Mouse (Mus musculus) testis, adult 2 months (tissue): ENCODE results near the gene Mob3b. TPM values are rescaled to one million over a fixed set of nuclear protein-coding genes. Genes with fewer than 3 reads are reported as not detected.

Experiments used
- H3K27ac ChIP-seq: fragments of 200-500 bp; 2 replicates; pipeline ENCODE4 v1.5.1; 2012; ENCODE audit warnings: low read depth, low read length; ENCODE audit not compliant: control insufficient read depth, insufficient read depth
- H3K27me3 ChIP-seq: fragments of 200-500 bp; 2 replicates; pipeline ENCODE4 v1.6.1; 2012; ENCODE audit warnings: mild to moderate bottlenecking, low read length, moderate library complexity; ENCODE audit not compliant: control insufficient read depth, insufficient read depth
- H3K36me3 ChIP-seq: fragments of 200-500 bp; 2 replicates; pipeline ENCODE4 v1.6.1; 2012; ENCODE audit warnings: mild to moderate bottlenecking, low read length; ENCODE audit not compliant: control insufficient read depth, insufficient read depth
- H3K4me1 ChIP-seq: fragments of 200-500 bp; 2 replicates; pipeline ENCODE4 v1.6.1; 2012; ENCODE audit warnings: low read length; ENCODE audit not compliant: control insufficient read depth, insufficient read depth
- H3K4me3 ChIP-seq: fragments of 200-500 bp; 2 replicates; pipeline ENCODE4 v1.5.1; 2012; ENCODE audit warnings: low read depth, mild to moderate bottlenecking, low read length, moderate library complexity, mixed read lengths; ENCODE audit not compliant: control insufficient read depth
- CTCF ChIP-seq: fragments of 200-500 bp; IDR thresholded peaks from 2 replicates; pipeline ENCODE4 v1.5.1; 2012; ENCODE audit warnings: low read depth, mild to moderate bottlenecking, inconsistent platforms, low read length, moderate library complexity; ENCODE audit not compliant: control insufficient read depth, insufficient read depth, insufficient replicate concordance
- POLR2A ChIP-seq: fragments of 200-500 bp; IDR thresholded peaks from 2 replicates; pipeline ENCODE4 v1.6.1; 2012; ENCODE audit warnings: low read depth, mild to moderate bottlenecking, inconsistent platforms, low read length, moderate library complexity; ENCODE audit not compliant: control insufficient read depth
- polyA plus RNA-seq: library from polyadenylated mRNA; depleted of rRNA; stranded (reverse); fragments of >200 nt; gene quantifications from 2 replicates; pipeline ENCODE4 v1.2.3, GENCODE M21; 2012

Mob3b gene
- polyA plus RNA-seq, 1 experiment, result 1.4 TPM

DNA sequence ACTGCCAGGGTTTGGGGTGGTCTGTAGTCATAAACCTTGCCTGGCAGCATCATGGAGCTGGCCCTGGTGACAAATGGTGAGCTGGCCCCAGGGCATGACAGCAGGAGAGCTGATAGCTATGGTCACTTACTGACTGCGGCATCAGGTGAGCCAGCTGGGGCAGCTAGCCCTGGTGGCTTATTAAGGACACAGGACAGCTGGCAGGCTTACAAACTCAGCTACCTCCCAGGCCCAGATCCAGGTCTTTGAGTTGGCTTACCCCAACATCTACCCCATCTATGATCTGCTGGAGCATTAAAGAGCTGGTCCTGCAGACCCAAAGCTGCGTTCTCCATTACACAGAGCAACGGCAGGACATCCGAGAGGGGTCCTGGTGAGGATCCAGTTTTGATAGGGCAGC, 23.9 kb downstream of the Mob3b start:
- H3K27me3 ChIP-seq, result no peaks in the 10 kb centered on the region
- TF ChIP-seq CTCF (no peak), POLR2A (no peak)
- no peaks in the 10 kb centered on the region for H3K4me1 ChIP-seq
- no peak overlapping the region for H3K4me3 ChIP-seq
- no peaks in the 10 kb centered on the region for H3K36me3 ChIP-seq
- H3K27ac ChIP-seq, result no peak overlapping the region

DNA sequence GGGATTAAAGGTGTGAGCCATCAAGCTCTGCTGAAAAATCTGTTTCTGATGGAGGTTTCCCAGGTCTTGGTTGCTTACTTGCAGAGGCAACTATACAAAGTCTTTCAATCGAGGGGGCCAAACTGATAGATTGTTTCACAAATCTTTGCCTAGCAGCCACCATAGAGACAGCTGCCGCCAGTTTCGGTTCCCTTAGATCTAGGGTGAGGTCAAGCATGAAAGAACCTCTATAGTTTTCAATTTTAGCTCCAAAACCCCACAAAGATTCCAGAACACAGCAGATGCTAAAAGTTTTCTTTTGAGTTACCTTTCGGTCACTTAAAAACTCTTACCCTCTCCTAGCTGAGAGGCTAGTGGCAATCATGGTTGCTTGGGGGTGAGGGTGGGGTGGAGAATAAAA, 25.7 kb downstream of the Mob3b start:
- Histone ChIP-seq H3K36me3 (no peaks in the 10 kb centered on the region), H3K4me1 (no peaks in the 10 kb centered on the region), H3K27me3 (no peaks in the 10 kb centered on the region), H3K27ac (no peak overlapping the region), H3K4me3 (no peak overlapping the region)
- no peak for TF ChIP-seq POLR2A
- TF ChIP-seq CTCF, result no peak

DNA sequence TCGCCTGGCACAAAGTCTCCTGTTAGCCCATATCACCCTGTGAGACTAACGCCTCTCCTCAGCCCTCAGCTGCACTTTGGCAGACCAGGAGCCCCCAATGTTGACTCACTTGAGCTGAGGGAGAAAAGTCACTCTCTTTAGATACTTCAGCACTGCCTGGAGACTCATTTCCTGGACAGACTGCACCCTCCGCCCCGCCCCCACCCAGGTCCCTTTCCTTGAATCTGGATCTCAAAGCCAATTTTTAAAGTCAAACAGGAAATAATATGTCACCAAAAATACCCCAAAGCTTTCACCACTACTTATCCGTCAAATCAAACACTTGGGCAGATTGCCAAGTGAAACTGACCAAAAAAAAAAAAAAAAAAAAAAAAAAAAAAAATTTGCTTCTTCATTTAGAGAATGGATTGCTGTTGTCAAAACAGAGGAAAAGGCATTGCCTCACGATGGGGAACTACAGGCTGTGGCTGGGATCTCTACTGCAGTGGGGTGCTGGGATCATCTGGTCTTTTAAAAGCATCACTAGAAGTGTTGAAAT, 26.8 kb downstream of the Mob3b start:
- Histone ChIP-seq H3K27ac (no peak overlapping the region), H3K36me3 (no peaks in the 10 kb centered on the region), H3K27me3 (no peaks in the 10 kb centered on the region), H3K4me3 (no peak overlapping the region), H3K4me1 (no peaks in the 10 kb centered on the region)
- TF ChIP-seq POLR2A (no peak), CTCF (no peak)

DNA sequence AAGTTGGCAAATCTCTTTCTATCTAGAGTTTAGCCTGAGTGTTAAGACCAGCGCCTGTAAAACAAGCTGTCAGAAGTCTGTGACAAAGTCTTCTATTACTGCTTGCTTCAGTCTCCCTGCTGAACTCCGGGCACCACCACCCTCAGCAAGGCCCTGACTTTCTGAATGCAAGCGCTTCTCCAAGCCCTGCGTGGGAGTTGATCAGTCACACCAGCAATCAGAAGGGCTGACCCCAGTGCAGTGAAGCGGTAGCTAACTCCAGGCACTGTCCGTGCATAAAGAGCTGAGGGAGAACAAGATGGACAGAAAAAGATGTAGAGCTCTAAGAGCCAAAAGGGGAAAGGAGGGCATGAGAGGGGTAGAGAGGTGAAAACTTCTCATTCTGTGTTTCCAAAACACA, 29.5 kb downstream of the Mob3b start:
- no peaks in the 10 kb centered on the region for H3K36me3 ChIP-seq
- TF ChIP-seq CTCF (no peak), POLR2A (no peak)
- no peaks in the 10 kb centered on the region for H3K27me3 ChIP-seq
- H3K27ac ChIP-seq, result no peak overlapping the region
- no peak overlapping the region for H3K4me3 ChIP-seq
- no peaks in the 10 kb centered on the region for H3K4me1 ChIP-seq

DNA sequence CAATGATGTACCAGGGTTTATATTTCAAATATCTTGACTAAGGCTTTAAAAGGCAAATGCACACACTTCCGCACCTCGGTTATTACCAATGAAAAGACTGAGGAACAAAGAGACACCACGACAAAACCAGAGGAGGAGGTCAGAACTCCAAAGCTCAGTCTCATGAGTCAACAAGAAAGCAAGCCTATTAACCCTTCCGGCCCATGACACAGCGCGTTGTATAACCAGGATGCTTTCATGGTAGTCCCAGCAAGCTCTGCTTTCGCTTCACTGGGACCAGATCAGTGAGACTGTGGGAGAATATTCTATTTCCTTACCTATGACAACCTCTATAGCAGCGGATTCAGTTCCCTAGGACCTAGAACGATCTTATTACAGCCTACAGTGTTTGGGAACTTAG, 30.5 kb downstream of the Mob3b start:
- Histone ChIP-seq H3K4me1 (no peaks in the 10 kb centered on the region), H3K4me3 (no peak overlapping the region), H3K27me3 (no peaks in the 10 kb centered on the region), H3K27ac (no peak overlapping the region), H3K36me3 (no peaks in the 10 kb centered on the region)
- TF ChIP-seq CTCF, result no peak

DNA sequence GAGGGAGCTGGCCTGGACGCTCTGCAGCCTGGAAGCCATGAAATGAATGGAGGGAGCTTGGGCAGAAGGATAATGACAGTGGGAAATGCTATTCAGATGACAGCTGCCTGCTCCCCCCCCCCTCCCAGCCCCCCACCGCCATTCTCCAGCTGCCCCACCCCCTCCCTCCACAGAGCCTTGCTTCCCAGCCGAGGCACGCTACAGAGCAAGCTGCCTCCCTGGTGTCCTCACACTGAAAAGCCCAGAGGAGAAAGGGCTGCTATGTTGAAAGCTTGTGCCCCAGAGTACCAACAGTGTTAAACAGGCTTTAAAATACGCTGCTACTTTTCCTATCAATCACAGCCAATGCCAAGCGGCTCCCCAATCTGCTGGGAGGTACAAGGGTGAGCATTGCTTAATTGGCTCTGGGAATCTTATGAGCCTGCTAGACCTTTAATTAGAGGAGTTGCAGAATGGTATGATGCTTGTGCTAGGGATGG, 31.9 kb downstream of the Mob3b start:
- Histone ChIP-seq H3K36me3 (no peaks in the 10 kb centered on the region), H3K27ac (no peak overlapping the region), H3K4me1 (no peaks in the 10 kb centered on the region), H3K4me3 (no peak overlapping the region), H3K27me3 (no peaks in the 10 kb centered on the region)
- no peak for TF ChIP-seq CTCF
- TF ChIP-seq POLR2A, result no peak

DNA sequence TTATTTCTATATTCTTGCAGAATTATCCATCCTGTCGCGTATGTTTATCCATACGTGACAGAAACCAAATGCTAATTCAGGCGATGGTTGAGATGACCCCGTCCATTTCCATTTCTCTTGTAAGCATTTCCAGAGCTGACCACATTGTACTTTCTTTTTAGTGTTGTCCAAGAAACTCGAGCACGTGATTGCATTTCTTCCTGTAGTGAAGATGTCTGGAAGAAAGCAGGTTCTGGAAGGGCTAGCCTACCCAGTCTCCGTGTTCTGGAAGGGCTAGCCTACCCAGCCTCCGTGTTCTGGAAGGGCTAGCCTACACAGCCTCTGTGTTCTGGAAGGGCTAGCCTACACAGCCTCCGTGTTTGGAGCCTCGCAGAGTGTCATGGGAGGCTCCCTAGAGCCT, 33.3 kb downstream of the Mob3b start:
- no peaks in the 10 kb centered on the region for H3K4me1 ChIP-seq
- TF ChIP-seq CTCF (no peak), POLR2A (no peak)
- H3K4me3 ChIP-seq, result no peak overlapping the region
- no peaks in the 10 kb centered on the region for H3K36me3 ChIP-seq
- H3K27me3 ChIP-seq, result no peaks in the 10 kb centered on the region
- H3K27ac ChIP-seq, result no peak overlapping the region

DNA sequence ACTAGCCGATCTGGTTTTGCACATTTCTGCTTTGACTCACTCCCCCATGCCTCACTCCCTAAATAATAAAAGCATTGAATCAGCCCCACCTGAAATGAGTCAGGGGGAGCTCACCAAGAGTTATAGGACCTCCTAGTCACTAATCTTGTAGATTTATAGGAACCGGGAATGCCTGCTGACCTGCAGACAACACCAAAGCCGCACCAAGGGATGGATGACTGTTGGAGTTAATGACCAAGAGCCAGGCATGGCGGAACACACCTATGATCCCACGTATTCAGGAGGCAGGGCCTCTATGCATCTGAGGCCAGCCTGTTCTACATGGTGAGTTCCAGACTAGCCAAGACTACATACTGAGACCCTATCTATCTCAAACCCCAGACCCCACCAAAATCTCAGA, 34.2 kb downstream of the Mob3b start:
- Histone ChIP-seq H3K4me3 (no peak overlapping the region), H3K36me3 (no peaks in the 10 kb centered on the region), H3K27me3 (no peaks in the 10 kb centered on the region), H3K27ac (no peak overlapping the region), H3K4me1 (no peaks in the 10 kb centered on the region)
- TF ChIP-seq POLR2A (no peak), CTCF (no peak)
